ENCODE assay signal across 8 mouse cellular contexts in genomic region chr2:151631406-151632158, GRCm38 (mm10). TPM values are rescaled to one million over a fixed set of nuclear protein-coding genes. Genes with fewer than 3 reads are reported as not detected.
DNase-seq lines count a peak whose midpoint lies in the region; ATAC-seq and TF ChIP-seq lines count a peak whose summit lies in the region.

No protein-coding gene starts in this region.

- H3K9me3 ChIP-seq in hindbrain, embryonic 16.5 days (ENCODE audit: control insufficient read depth, low read length): no peaks in the 10 kb centered on the region
- no peaks in the 10 kb centered on the region for H3K9me3 ChIP-seq in midbrain, embryonic 15.5 days

- no peak for TF ChIP-seq CTCF in liver, adult 2 months (IDR thresholded peaks at IDR 0.05; ENCODE audit: low read depth, low read length)
- no peak for TF ChIP-seq CTCF in embryonic fibroblast, embryonic 13.5 days (IDR thresholded peaks at IDR 0.05; ENCODE audit: borderline replicate concordance, insufficient read depth, low read length)

- peak overlapping the region; percentile 84 for H3K4me2 ChIP-seq in hindbrain, embryonic 16.5 days (ENCODE audit: low read length)
- H3K4me2 ChIP-seq in midbrain, embryonic 15.5 days: peak overlapping the region; percentile 61

- peaks cover 8% of the 10 kb centered on the region for H3K27me3 ChIP-seq in liver, adult 2 months (ENCODE audit: control insufficient read depth, insufficient read depth, low read length)
- H3K27me3 ChIP-seq in hindbrain, embryonic 16.5 days (replicated peaks; ENCODE audit: control insufficient read depth, insufficient read depth, low read length): no peaks in the 10 kb centered on the region
- no peaks in the 10 kb centered on the region for H3K27me3 ChIP-seq in midbrain, embryonic 15.5 days (replicated peaks)

- no peak for TF ChIP-seq POLR2A in liver, adult 2 months (IDR thresholded peaks at IDR 0.05; ENCODE audit: extremely low read depth, insufficient read depth, low read length)
- no peak for TF ChIP-seq POLR2A in embryonic fibroblast, embryonic 13.5 days (IDR thresholded peaks at IDR 0.05; ENCODE audit: low read depth, low read length)

- no peaks in the 10 kb centered on the region; the same call in 1 of the 2 replicates for H3K4me1 ChIP-seq in liver, adult 2 months (ENCODE audit: control insufficient read depth, insufficient read depth, low read length)
- H3K4me1 ChIP-seq in embryonic fibroblast, embryonic 13.5 days (ENCODE audit: control insufficient read depth, insufficient read depth, low read length): no peaks in the 10 kb centered on the region
- H3K4me1 ChIP-seq in hindbrain, embryonic 16.5 days (ENCODE audit: control insufficient read depth, insufficient read depth, low read depth, low read length): peaks cover 22% of the 10 kb centered on the region
- H3K4me1 ChIP-seq in midbrain, embryonic 15.5 days: peaks cover 31% of the 10 kb centered on the region

- no peak for DNase-seq in liver, adult 2 months (ENCODE audit: extremely low read depth, low read depth, low spot score)
- no peak for DNase-seq in liver
- DNase-seq in thymus, postnatal 25 days: no peak
- no peak for DNase-seq in adipocyte (ENCODE audit: low spot score)
- no peak for DNase-seq in layer of hippocampus, postnatal 10 days (ENCODE audit: low spot score in 2 of 2)

- H3K27ac ChIP-seq in liver, adult 2 months (replicated peaks; ENCODE audit: insufficient read depth, low read depth, low read length): no peak overlapping the region
- no peak overlapping the region for H3K27ac ChIP-seq in embryonic fibroblast, embryonic 13.5 days (ENCODE audit: insufficient read depth, low read length)
- peak overlapping the region; percentile 94 for H3K27ac ChIP-seq in hindbrain, embryonic 16.5 days (ENCODE audit: low read depth, low read length)
- peak overlapping the region; percentile 94 for H3K27ac ChIP-seq in midbrain, embryonic 15.5 days

- no peaks in the 10 kb centered on the region for H3K36me3 ChIP-seq in liver, adult 2 months (ENCODE audit: control insufficient read depth, insufficient read depth, low read length)
- H3K36me3 ChIP-seq in hindbrain, embryonic 16.5 days (ENCODE audit: control insufficient read depth, insufficient read depth, low read length): no peaks in the 10 kb centered on the region
- H3K36me3 ChIP-seq in midbrain, embryonic 15.5 days (replicated peaks): no peaks in the 10 kb centered on the region

- H3K4me3 ChIP-seq in liver, adult 2 months (ENCODE audit: insufficient read depth, low read depth, low read length): peak overlapping the region; percentile 42; the same call in 1 of the 2 replicates
- peak overlapping the region; percentile 37 for H3K4me3 ChIP-seq in embryonic fibroblast, embryonic 13.5 days (ENCODE audit: insufficient read depth, low read length)
- H3K4me3 ChIP-seq in hindbrain, embryonic 16.5 days (ENCODE audit: low read length): peak overlapping the region; percentile 92
- peak overlapping the region; percentile 92 for H3K4me3 ChIP-seq in midbrain, embryonic 15.5 days

- 6% methylated on average over 22 of the region's 22 CpGs for WGBS in liver, adult 2 months
- WGBS in hindbrain, embryonic 16.5 days: 3% methylated on average over 22 of the region's 22 CpGs
- 2% methylated on average over 22 of the region's 22 CpGs for WGBS in midbrain, embryonic 15.5 days

- no peaks in the 10 kb centered on the region for H3K79me2 ChIP-seq in liver, adult 2 months (ENCODE audit: control insufficient read depth, insufficient read depth, low read length)

- 0 out of 2 replicates have a peak, but pooled peaks have one; percentile 5 for ATAC-seq in hindbrain, embryonic 16.5 days
- peak; percentile 24; the same call in 1 of the 2 replicates for ATAC-seq in midbrain, embryonic 15.5 days (replicated peaks)

- H3K9ac ChIP-seq in liver, adult 2 months (ENCODE audit: low read depth, low read length): 0 out of 2 replicates have a peak overlapping the region, but pooled peaks have one; percentile 10
- H3K9ac ChIP-seq in hindbrain, embryonic 16.5 days (ENCODE audit: low read depth, low read length): peak overlapping the region; percentile 93
- peak overlapping the region; percentile 85 for H3K9ac ChIP-seq in midbrain, embryonic 15.5 days

RNA-seq across cellular contexts. Expression of gene Snph, which starts 0.8 kb away (rescaled TPM):
- under 0.01 and 0.09 TPM in 2 replicates for total RNA-seq in liver, adult 2 months (2014; rRNA removed)
- 0.04 TPM in 1 of 2 replicates, not detected in the other for polyA plus RNA-seq in liver, adult 2 months (2012; rRNA removed)
- polyA plus RNA-seq in embryonic fibroblast, embryonic 13.5 days (2011; ENCODE audit: insufficient read length, low read depth, missing spikeins): 0.44 and 1.5 TPM in 2 replicates
- 24.8 and 28.3 TPM in 2 replicates for polyA plus RNA-seq in hindbrain, embryonic 16.5 days (2015; fragmentation: Nextera tagmentation; extraction: Ambion mirVana)
- polyA plus RNA-seq in midbrain, embryonic 15.5 days (2015; fragmentation: Nextera tagmentation; extraction: Ambion mirVana): 20.5 and 22.5 TPM in 2 replicates
- 100 to 1,000 TPM; 205 to 206 TPM for total RNA-seq in layer of hippocampus, postnatal 10 days (2021)

RNA-seq across cellular contexts. Expression of gene Rad21l, which starts 36.8 kb away (rescaled TPM):
- not detected in 2 replicates for total RNA-seq in liver, adult 2 months (2014; rRNA removed)
- polyA plus RNA-seq in liver, adult 2 months (2012; rRNA removed): not detected in 2 replicates
- not detected in 2 replicates for polyA plus RNA-seq in embryonic fibroblast, embryonic 13.5 days (2011; ENCODE audit: insufficient read length, low read depth, missing spikeins)
- polyA plus RNA-seq in hindbrain, embryonic 16.5 days (2015; fragmentation: Nextera tagmentation; extraction: Ambion mirVana): 0.15 and 0.28 TPM in 2 replicates
- polyA plus RNA-seq in midbrain, embryonic 15.5 days (2015; fragmentation: Nextera tagmentation; extraction: Ambion mirVana): 0.17 and 0.26 TPM in 2 replicates
- 1 to 10 TPM in 1 of 2 experiments, under 1 TPM in 1; 0.94 to 1.1 TPM for total RNA-seq in layer of hippocampus, postnatal 10 days (2021)

RNA-seq across cellular contexts. Expression of gene Sdcbp2, which starts 59.2 kb away (rescaled TPM):
- 0.13 and 0.28 TPM in 2 replicates for total RNA-seq in liver, adult 2 months (2014; rRNA removed)
- 0.07 and 0.33 TPM in 2 replicates for polyA plus RNA-seq in liver, adult 2 months (2012; rRNA removed)
- polyA plus RNA-seq in embryonic fibroblast, embryonic 13.5 days (2011; ENCODE audit: insufficient read length, low read depth, missing spikeins): 0.86 and 0.94 TPM in 2 replicates
- 0.58 and 0.70 TPM in 2 replicates for polyA plus RNA-seq in hindbrain, embryonic 16.5 days (2015; fragmentation: Nextera tagmentation; extraction: Ambion mirVana)
- polyA plus RNA-seq in midbrain, embryonic 15.5 days (2015; fragmentation: Nextera tagmentation; extraction: Ambion mirVana): 0.67 and 0.96 TPM in 2 replicates
- 1 to 10 TPM; 1.3 to 1.6 TPM for total RNA-seq in layer of hippocampus, postnatal 10 days (2021)

Comparison
In these comparisons a context has a peak if more than half of its experiments do, and no peak if none do; other contexts are left out.
1. H3K27ac ChIP-seq: peak in hindbrain, embryonic 16.5 days (single experiment) and midbrain, embryonic 15.5 days (single experiment); none in liver, adult 2 months (single experiment) and embryonic fibroblast, embryonic 13.5 days (single experiment).
2. H3K4me3 ChIP-seq: peak in every context shown above with its lines; median percentile 92 in hindbrain, embryonic 16.5 days; 92 in midbrain, embryonic 15.5 days; 42 in liver, adult 2 months; 37 in embryonic fibroblast, embryonic 13.5 days.
3. H3K9ac ChIP-seq: peak in every context shown above with its lines; median percentile 93 in hindbrain, embryonic 16.5 days; 85 in midbrain, embryonic 15.5 days; 10 in liver, adult 2 months.